Mouse (Mus musculus): Measurements from ENCODE around the gene Gm20671. TPM values are rescaled to one million over a fixed set of nuclear protein-coding genes. Genes with fewer than 3 reads are reported as not detected.

Gene Gm20671
- polyA plus RNA-seq, 1 experiment from 2014 or later = not detected

GRCm38 (mm10) chr5:32697208-32697867 lies 129.6 kb downstream of the Gm20671 start:
- ATAC-seq (ENCODE audit: low FRiP score) = no peak
- Histone ChIP-seq H3K4me3 (replicated peaks) (no peak overlapping the region), H3K9me3 (no peaks in the 10 kb centered on the region), H3K27me3 (no peaks in the 10 kb centered on the region), H3K4me2 (no peak overlapping the region), H3K9ac (no peak overlapping the region), H3K27ac (no peak overlapping the region), H3K36me3 (replicated peaks) (no peaks in the 10 kb centered on the region), H3K4me1 (no peaks in the 10 kb centered on the region)
- 77% methylated on average over 5 of the region's 5 CpGs for WGBS

GRCm38 (mm10) chr5:32693411-32693810 lies 133.5 kb downstream of the Gm20671 start:
- Histone ChIP-seq H3K4me2 (no peak overlapping the region), H3K36me3 (replicated peaks) (no peaks in the 10 kb centered on the region), H3K9me3 (no peaks in the 10 kb centered on the region), H3K4me3 (replicated peaks) (no peak overlapping the region), H3K4me1 (no peaks in the 10 kb centered on the region), H3K27me3 (no peaks in the 10 kb centered on the region), H3K27ac (no peak overlapping the region), H3K9ac (no peak overlapping the region)
- no peak for ATAC-seq (ENCODE audit: low FRiP score)
- 67% methylated on average over 2 of the region's 2 CpGs for WGBS

Other genes with a start within 250 kb of the Gm20671 start
- 32.6 and 34.2 TPM in 2 replicates for gene Yes1, start 215.9 kb downstream of the Gm20671 start, polyA plus RNA-seq (2016; fragmentation: Nextera tagmentation; extraction: Ambion mirVana)
- 70.6 and 70.7 TPM in 2 replicates for gene Pisd, start 41.5 kb downstream of the Gm20671 start, polyA plus RNA-seq (2016; fragmentation: Nextera tagmentation; extraction: Ambion mirVana)
- gene Prr14l, start 27.1 kb upstream of the Gm20671 start, polyA plus RNA-seq (2016; fragmentation: Nextera tagmentation; extraction: Ambion mirVana) = 14.2 and 18.5 TPM in 2 replicates
- gene Depdc5, start 36.6 kb upstream of the Gm20671 start, polyA plus RNA-seq (2016; fragmentation: Nextera tagmentation; extraction: Ambion mirVana) = 39.6 and 40.2 TPM in 2 replicates
- gene Ywhah, start 191.7 kb upstream of the Gm20671 start, polyA plus RNA-seq (2016; fragmentation: Nextera tagmentation; extraction: Ambion mirVana) = 453 and 463 TPM in 2 replicates